Mouse (Mus musculus): ENCODE results near the gene Foxk1. TPM values are rescaled to one million over a fixed set of nuclear protein-coding genes. Genes with fewer than 3 reads are reported as not detected.

Gene Foxk1
- total RNA-seq, 2 experiments from 2014 or later = 17.5 to 19.1 TPM

DNA sequence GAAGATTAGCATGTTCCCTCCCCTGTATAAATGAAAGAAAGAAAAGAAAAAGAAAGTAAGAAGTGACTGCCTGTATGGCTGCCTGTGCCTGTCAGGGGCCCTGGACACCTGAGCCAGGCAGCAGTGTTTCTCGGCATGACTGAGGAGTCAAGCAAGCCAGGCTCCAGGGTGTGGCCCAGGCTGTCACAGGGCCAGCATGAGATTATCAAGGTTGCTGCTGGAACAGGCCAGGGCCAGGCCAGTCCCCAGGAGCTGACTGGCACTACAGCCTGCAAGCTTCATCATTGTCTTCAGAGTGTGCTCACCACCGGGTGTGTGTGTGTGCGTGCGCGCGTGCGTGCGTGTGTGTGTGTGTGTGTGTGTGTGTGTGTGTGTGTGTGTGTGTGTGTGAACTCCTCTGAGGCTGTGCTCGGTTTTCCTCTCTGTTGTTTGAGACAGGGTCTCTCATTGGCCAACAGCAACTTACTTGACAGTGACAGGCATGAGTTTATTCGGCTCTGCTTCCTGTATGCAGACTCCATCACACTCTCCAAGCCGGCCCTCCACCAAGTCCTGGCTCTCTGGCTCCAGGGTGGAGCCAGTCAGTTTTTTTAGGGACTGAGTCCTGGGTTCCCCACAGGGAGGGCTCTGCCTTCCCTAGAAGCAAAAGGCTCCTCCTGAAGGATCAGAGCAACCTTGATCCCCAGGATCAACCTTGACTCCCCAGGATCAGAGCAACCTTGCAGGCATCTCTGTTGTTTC lies 43.7 kb downstream of the Foxk1 start:
- peak; percentile 48 for DNase-seq

- DNase-seq = no peak
These were observed 44.4 kb downstream of the Foxk1 start for GRCm38 (mm10) chr5:142445709-142446108.

DNA sequence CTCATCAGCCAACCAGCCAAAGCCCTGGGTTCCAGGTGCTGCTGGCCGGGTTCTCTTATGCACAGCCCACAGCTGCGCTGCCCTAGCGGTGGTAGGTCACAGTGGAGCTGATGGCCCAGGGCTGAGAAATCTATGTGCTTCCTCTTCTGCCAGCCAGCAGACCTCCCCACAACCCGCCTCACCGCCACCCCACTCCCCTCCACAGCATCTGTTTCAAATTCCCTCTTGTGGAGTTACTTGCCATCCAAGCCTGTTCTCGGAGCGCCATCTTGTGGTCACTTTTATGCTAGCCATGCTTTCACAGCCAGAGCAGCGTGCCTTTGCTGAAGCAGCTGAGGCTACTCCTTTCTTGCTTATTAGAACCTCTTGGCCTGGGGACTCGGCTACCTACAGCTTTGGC lies 46.8 kb downstream of the Foxk1 start:
- DNase-seq = peak; percentile 91

- DNase-seq = no peak
These were observed 47.3 kb downstream of the Foxk1 start for GRCm38 (mm10) chr5:142448623-142449022.

GRCm38 (mm10) chr5:142450846-142451245 lies 49.5 kb downstream of the Foxk1 start:
- no peak for DNase-seq

DNA sequence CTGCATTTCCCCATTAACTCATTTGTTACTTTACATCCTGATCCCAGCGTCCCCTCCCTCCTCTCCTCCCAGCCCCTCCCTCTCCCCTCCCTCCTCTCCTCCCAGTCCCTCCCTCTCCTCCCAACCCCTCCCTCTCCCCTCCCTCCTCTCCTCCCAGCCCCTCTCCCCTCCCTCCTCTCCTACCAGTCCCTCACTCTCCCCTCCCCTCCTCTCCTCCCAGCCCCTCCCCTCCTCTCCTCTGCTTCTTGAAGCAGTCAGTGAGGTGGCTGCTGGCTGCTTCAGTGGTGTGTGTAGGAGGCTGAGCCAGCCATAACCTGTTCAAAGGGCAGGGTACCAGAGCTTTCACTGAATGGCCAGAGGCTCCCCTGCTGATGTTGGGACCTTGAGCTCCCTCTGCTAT lies 50.5 kb downstream of the Foxk1 start:
- no peak for DNase-seq

DNA sequence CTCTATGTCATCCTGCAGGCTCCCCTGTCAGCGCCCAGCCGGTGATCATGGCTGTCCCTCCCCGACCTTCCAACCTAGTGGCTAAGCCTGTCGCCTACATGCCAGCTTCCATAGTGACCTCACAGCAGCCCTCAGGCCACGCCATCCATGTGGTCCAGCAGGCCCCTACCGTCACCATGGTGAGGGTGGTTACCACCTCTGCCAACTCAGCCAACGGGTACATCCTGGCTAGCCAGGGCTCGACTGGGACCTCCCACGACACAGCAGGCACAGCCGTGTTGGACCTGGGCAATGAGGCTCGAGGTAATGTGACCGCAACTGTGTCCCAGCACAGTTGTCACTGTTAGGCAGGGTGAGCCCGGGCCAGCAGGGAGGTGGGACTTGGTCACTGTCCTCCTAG lies 52.4 kb downstream of the Foxk1 start:
- no peak for DNase-seq

GRCm38 (mm10) chr5:142456318-142456717 lies 55.0 kb downstream of the Foxk1 start:
- DNase-seq = no peak

DNA sequence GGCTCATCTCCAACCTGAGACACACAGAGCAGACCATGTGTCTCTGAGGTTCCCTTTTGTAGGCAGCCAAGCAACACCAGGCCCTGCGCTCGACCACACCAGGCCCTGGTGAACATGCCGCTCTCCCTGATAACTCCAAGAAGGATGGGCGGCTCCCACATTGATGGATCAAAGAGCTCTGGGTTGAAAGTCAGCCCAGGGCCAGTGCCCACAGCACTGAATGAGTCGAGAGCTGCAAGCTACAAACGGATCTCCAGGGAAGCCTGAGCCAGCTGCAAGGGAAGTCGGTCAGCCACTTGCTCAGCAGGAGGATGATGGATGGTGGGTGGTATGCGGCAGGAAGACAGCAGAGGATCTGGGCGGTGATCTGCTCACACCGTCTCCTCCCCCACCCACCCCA lies 56.0 kb downstream of the Foxk1 start:
- DNase-seq = no peak

DNA sequence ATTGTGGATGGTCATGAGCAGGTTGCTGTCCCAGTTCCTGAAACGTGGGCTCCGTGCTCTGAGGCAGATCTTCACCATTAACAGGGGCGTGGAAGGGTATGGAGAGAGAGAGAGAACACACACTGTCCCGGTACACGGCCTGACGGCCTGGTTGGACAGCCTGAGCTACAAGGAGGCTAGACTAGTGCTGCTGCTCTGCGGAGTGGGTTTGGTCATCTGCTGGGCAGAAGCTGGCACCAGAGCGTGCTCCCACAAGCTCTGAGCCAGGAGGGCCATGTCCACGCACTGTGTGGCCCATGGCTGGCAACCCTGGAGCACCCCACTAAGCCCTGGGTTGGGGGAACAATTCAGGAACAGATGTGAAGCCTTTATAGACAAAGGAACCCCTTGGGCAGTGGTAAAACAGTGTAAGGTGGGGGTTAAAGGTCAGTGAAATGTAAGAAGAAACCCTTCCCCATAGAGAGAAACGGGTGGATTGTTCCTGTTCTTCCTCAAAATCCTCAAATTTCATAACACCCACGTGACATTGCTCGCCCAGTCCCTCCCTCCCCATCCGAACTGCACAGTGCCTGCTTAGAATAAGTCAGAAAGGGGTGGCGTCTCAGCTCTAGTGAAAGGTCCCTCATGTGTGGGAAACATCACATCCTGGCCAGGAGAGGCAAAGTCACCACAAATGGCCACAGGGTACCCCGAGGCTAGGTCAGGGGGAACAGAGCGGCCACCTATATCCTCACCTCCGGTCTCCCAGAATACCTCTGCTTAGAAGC lies 57.7 kb downstream of the Foxk1 start:
- no peak for DNase-seq

DNA sequence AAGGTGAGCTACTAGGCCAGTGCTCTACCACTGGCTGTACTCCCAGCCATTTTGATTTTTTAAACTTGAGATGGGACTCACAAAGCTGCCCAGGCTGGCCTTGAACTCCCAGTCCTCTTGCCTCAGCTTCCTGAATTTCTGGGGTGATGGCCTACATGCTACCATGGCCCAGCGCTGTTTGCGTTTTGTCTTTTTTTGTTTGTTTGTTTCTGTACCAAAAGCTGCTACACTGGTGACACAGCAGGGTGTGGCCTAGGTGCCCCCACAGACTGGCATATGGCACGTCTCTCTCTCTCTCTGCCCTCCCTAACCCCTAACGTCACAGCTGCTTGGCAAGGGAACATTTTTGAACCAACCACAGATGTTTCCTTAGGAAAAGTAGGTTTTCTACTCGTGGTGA lies 58.5 kb downstream of the Foxk1 start:
- DNase-seq = no peak

GRCm38 (mm10) chr5:142461942-142462640 lies 60.8 kb downstream of the Foxk1 start:
- no peak for DNase-seq

- no peak for DNase-seq
These were observed 61.3 kb downstream of the Foxk1 start for GRCm38 (mm10) chr5:142462641-142462948.

DNA sequence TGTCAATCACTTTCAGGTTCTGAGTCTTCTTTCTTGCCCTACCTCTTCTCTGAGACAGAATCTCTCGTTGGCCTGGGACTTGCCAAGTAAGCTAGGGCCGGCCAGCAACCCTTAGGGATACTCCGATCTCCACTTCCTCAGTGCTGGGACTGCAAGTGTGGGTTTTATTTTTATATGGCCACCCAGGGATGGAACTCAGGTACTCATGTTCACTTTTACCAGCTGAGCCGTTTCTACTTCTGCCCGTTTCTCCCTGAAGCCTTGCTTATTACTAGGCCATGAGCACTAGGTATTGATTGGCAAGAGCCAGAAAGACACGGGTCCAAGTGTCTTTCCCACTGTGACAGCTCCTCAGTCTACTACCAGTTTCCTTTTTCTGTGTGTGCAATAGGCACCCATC lies 61.7 kb downstream of the Foxk1 start:
- no peak for DNase-seq

- peak; percentile 86 for DNase-seq
These were observed 62.5 kb downstream of the Foxk1 start, which contains the start of gene Ap5z1 for GRCm38 (mm10) chr5:142463461-142464454. Ap5z1 (plus strand) TSS chr5:142463944.

DNA sequence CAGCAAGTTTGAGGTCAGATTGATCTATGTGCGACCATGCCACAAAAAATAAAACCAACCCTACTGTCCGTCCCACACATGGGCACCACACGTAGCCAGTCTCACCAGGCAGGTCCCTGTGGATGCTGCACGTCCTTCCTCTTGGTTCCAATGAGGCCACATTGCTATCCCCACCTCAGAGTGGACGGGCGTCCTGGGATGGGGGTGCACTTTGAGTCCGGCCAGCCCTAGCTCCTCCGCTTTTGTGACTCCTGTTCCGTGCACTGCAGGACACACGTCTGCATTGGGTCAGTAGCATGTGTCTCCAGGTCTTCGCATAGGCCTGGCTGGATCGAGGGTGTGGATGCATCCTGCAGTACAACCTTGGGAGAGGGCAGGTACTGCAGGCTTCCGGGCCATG lies 67.1 kb downstream of the Foxk1 start:
- no peak for DNase-seq

DNA sequence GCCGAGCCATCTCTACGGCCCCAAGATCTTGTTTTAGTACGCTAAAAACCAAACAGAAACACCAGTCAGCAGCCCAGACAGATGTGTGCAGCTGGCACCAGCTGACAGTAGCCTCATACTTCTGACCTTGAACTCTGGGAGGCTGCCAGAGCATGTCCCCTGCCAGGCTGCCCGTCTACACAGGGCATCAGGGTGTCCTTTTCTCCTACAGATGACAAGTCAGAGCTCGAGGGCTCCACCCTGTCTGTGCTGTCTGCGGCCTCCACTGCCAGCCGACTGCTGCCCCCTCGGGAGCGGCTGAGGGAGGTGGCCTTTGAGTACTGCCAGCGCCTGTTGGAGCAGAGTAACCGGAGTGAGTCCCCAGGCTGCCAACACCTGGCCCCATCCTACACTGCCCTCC lies 68.5 kb downstream of the Foxk1 start:
- no peak for DNase-seq

DNA sequence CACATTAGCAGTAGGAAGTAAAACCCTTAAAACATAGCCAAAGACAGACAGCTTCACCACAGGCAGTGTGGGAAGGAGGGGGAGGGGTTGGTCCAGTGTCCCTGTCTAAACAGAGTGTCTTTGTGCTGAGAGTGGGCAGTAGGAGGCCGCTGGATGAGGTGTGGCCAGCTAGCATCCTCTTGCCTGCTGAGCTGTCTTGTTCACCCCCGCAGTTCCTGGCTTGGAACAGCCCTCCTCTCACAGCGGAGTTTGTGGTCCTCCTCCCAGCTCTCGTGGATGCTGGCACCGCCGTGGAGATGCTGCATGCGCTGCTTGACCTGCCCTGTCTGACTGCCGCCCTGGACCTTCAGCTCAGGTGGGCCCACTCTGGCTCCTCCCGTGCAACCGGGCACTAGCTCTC lies 72.4 kb downstream of the Foxk1 start:
- no peak for DNase-seq

DNA sequence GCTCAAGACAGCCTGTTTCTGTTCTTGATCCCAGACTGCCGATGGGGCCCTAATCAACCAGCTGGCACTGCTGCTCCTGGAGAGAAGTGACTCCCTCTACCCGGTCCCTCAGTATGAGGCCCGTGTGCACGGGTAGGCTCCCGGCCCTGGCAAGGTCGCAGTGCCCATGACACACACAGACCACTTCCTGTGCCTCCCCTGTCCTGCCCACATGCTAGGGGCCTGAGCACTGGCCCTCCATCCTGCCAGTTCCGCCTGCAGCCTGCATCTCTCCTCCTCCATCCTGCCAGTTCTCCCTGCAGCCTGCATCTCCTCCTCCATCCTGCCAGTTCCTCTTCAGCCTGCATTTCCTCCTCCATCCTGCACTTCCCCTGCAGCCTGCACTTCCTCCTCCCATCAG lies 74.4 kb downstream of the Foxk1 start:
- no peak for DNase-seq

- DNase-seq = no peak
These were observed 76.0 kb downstream of the Foxk1 start for GRCm38 (mm10) chr5:142477346-142477745.

GRCm38 (mm10) chr5:142477866-142478615 lies 76.7 kb downstream of the Foxk1 start:
- no peak for DNase-seq
